Mouse (Mus musculus): Measurements from ENCODE around the gene Rassf4.

GRCm38 (mm10) chr6:116636581-116637235 is 37.0 kb downstream of the Rassf4 start:
- TF ChIP-seq CTCF (IDR thresholded peaks at IDR 0.05; ENCODE audit: borderline replicate concordance, control insufficient read depth, extremely low read depth, insufficient read depth, low read length, poor library complexity): no peak
- no peak for TF ChIP-seq POLR2A (IDR thresholded peaks at IDR 0.05; ENCODE audit: control insufficient read depth, extremely low read depth, insufficient read depth, low read length, poor library complexity)
